Mouse (Mus musculus): Measurements from ENCODE around the gene Bbip1. TPM values are rescaled to one million over a fixed set of nuclear protein-coding genes. Genes with fewer than 3 reads are reported as not detected.
A peak's percentile ranks its signal among the peaks of the same experiment; 100 is the strongest.
"Not testable (repeated sequence)": the region's sequence is repeated elsewhere in the genome, so short reads cannot be mapped to it uniquely, and the experiment has no call there.

Gene Bbip1
- total RNA-seq, 2 experiments from 2014 or later, result 58.6 to 58.8 TPM

- DNase-seq, result no peak
Observed at GRCm38 (mm10) chr19:53925338-53925751, 19.1 kb downstream of the Bbip1 start.

DNA sequence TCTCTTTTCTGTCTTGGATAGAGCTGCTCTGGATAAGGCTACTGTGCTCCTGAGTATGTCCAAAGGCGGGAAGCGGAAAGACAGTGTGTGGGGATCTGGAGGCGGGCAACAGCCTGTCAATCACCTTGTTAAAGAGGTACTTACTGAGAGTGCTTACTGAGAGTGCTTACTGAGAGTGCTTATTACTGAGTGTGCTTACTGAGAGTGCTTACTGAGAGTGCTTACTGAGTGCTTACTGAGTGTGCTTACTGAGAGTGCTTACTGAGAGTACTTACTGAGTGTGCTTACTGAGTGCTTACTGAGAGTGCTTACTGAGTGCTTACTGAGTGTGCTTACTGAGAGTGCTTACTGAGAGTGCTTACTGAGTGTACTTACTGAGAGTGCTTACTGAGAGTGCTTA is 22.4 kb downstream of the Bbip1 start:
- DNase-seq, result not testable (repeated sequence)

DNA sequence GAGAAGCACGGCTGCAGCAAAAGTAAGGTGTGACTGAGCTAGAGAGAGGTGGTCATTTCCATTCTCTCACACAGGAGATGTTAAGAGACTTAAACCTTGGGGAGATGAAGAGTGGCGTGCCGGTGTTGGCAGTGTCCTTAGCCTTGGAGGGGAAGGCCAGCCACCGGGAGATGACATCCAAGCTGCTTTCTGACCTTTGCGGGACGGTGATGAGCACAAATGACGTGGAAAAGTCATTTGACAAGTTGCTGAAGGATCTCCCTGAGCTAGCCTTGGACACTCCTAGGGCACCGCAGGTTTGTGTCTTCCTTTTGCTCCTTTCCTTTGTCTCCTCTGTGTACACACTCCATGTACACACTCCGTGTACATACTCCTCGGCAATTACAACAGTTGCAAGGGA is 24.9 kb downstream of the Bbip1 start:
- DNase-seq, result no peak

DNA sequence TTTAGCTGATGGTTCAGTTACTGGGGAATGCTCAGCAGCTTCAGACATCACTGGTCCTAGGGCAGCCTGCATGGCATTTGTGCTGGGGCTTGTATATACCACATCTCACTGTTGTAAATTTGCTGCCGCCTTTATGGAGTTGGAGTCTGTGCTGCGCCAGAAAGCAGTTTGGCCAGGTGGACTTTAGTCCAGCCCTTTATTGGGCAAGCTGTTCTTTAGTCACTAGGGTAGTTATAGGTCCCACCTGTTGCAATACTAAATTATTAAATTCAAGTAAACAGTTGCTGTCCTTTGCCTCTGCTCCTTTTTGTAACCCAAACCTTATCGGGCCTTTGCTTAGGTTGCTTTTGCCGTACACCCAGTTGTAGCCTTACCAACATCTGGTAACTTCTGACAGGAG is 29.5 kb downstream of the Bbip1 start:
- no peak for DNase-seq

DNA sequence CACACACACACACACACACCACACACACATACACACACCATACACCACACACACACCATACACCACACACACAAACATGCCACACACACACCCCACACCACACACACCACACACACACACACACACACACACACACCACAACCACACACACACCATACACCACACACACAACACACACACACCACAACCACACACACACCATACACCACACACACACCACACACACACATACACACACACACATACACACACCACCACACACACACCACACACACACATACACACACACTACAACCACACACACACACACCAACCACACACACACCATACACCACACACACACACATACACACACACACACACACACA is 37.7 kb downstream of the Bbip1 start:
- not testable (repeated sequence) for DNase-seq

DNA sequence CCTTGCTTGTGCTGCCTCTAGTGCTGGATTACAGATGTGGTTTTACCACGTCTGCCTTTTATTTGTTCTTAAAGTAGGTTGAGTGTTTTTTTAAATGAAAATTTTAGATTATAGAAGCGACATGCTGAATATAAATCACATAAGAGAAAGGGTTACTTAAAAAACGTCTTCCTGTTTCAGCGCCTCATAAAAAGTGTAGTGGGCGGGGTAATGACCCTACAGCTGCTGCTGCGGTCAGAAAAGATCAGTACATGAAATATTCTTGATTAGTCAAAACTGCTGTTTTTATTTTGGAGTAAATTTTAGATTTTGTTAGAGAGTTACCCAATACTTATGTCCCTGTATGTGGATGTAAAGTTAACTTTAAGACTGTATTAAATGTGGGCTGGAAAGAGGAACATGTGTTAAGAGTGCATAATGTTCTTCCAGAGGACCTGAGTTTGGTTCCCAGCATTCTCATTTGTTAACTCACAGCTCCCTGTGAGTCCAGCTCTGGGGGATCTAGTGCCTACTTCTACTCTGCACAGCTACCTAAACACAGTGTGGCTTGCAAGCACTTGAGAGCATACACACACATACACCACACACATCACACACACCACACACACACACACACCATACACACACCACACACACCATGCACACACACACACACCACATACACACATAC is 38.3 kb downstream of the Bbip1 start:
- DNase-seq, result no peak

DNA sequence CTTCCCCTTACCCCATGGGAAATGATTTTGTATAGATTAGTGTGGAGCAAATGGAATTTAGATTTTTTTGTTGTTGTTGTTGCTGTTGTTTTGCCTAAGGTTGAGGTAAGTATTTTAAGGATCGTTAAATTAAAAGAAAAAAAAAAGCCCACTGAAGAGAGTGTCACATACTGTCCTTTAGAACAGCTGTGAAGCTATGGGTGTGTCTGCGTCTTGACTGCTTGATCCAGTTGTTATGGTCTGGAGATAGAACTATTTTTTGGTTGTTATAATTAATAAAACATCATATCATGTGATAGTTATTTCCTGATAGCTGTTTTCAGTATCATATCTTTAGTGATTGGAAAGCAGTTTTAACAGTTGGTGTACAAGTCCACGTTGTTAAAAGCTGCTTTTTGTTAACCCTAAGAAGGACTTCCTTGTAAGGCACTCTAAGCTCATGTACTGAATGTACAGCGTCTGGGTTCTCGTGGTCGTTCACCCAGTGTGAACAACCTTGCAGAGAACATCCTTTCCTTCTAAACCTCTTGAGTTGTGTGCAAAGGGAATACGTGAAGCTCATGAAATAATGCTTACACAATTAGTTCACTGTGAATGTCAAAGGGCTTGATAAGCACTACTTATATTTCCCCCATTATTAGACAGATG is 39.5 kb downstream of the Bbip1 start:
- no peak for DNase-seq

DNA sequence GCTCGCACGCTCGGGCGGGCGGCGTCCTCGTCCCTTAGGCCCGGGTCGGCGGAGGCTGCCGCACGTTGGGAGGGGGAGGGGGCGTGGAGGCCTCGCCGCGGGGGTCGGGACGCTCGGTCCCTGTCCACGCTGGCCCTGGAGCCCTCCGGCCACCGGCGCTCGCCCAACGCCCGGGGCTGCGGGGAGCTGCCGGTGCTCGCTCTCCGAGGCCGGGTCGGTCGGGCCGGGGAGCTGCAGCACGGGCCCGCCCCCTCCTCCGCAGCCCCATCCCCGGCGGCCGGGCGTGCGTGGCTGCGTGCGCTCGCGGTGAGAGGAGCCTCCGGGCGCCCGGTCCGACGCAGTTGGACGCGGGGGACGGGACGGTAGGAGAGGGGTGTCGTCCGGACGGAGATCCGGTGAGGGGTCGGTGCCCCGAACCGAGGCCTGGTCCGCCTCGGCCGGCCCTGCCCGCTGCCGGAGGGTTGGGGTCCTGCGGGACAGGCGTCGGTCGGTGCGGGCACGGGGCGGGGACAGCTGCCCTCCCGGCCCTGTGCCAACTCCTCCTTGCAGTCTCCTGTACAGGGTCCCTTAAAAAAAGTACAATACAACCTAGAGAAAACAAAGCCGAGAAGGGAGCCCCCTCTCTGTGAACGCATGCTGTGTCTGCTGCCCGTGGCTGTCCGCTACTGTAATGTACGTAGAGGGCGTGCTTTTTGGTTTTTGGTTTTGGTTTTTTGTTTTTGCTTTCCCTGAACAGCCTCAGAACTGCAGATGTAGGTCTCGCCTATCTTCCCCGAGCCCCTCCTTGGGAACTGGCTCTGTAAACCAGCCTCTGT is 40.7 kb downstream of the Bbip1 start:
- DNase-seq, result peak; percentile 50 to 59

GRCm38 (mm10) chr19:53902739-53903487 is 41.5 kb downstream of the Bbip1 start:
- DNase-seq, result peak; percentile 94 to 95

DNA sequence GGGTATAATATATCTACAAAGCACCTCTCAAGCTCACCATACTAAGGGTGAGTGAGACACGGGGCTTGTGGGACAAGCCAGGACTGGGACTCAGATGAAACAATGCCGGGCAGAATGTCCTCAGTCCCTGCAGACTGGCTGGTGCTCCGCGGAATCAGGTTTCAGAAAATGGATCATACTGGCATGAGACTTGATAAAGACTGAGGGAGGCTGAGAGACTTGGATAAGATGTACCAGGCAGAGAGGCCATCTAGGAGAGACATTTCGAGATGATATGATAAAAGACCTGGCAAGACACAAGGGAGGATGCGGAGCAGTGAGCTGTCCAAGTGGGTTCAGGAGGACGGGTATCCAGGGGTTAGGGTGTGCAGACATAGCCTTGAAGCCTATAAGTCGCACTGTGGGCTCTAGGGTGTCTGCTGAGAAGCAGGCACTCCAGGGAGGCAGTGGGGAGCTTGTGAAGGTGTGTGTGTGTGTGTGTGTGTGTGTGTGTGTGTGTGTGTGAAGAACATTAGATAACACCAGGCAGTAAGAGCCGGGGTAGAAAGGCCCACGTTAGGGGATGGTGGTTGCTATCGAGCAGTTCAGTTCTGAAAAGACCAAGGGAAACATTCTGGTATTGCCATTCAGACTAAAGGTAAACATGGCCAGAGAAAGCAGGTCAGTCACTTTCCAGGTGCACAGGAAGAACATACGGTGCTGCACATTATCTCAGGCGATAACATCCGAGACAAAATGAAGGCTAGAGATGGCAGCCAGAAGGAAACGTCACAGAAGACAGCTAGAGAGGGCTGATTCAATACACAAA is 42.3 kb downstream of the Bbip1 start:
- DNase-seq, result no peak

DNA sequence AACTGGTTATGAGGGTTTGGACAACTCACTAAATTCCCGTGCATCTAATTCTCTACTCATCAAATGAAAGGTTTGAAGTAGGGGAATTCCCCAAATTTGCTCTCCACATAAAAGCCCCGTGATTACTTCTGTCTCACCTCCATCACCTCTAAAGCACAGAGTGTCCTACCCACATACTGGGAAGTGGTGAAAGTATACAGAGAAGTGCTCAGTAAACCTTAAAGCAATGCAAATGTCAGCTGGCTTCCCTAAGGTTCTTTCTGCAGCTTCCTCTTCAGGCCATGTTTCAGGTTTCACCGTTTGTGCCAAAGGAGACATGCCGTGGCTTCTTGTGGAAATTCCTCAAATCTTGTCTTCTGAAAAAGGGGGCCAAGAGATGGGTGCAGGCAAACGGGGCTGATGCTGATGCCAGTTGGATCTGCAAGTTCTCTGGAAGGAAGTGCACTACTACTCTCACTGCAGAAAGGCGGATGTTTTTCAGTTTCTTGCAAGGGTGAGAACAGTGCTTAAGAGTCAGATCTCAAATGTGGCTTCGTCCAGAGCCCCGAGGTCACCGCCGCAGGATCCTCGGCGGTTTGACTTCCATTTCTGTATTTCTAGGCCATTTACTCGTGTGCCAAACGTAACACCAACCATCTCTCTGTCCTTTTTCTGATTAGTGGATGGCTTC is 44.4 kb downstream of the Bbip1 start:
- DNase-seq, result no peak

DNA sequence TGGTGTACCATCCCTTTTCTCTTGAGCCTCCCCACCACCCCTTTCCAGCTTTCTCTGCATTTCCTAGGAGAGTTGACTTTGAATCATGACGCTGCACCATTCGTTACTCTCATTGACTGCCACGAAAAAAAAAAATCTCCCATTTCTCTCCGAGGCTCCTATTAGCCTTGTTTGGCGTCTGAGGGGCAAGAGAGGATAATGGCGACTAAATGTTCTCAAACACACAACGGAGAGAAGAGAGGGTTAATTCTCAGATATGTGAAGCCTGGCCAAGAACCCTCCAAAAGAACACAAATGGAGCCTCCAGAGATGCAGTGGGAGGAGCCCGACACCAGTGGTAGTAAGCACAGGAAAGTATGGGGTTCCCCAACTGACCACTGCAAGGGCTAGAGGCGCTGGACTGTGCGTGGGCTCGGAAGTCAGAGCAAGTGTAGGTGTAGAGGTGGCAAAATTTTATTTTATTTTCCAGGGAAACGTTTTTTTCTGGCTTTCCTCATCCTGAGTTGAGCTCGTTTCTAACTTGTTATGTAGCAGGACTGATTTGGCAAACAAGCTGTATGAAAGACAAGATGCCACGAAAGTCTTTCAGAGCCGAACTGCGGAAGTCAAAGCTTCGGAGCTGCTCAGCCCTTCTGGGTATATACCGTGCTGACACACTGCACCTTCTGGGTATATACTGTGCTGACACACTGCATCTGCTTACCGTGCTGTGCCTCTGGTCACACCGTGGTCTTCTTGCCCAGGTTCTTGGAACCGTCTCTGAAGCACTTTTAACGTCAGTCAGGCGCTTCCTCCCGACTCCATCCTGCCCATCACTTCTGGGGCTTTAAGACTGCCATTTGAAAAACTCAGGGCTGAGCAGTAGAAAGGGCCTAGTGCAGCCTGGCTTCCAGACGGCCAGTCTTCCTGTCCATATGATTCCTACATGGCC is 45.2 kb downstream of the Bbip1 start:
- no peak for DNase-seq

GRCm38 (mm10) chr19:53898498-53898897 is 45.9 kb downstream of the Bbip1 start:
- DNase-seq, result no peak

- DNase-seq, result no peak
Observed at GRCm38 (mm10) chr19:53898046-53898445, 46.4 kb downstream of the Bbip1 start.

DNA sequence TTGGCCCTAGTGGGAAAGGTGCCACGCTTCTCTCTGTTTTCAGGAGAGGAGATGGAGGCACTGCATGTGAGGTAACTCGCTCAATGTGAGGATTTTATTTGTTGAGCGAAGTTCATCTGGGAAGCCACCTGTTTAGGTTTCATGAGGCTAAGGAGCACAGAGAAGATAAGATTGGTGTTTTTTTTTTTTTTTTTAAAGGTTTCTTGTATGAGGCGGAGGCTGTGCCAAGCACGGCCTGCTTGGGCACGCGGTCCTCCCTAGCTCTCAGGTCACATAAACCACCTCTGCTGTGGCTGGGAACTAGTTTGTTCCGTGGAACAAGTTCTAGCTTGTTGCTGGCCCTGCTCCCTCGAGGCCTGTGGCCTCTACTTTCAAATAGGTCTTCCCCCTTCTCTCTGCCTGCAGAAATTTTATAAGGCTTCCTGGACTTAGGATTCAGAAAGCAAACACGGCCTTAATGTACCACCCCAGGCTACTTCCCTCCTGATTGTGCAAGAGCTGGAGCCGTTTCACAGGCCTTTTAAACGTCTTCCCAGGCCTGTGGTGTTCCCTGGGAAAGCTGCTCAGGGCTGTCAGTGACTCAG is 49.8 kb downstream of the Bbip1 start:
- DNase-seq, result no peak

DNA sequence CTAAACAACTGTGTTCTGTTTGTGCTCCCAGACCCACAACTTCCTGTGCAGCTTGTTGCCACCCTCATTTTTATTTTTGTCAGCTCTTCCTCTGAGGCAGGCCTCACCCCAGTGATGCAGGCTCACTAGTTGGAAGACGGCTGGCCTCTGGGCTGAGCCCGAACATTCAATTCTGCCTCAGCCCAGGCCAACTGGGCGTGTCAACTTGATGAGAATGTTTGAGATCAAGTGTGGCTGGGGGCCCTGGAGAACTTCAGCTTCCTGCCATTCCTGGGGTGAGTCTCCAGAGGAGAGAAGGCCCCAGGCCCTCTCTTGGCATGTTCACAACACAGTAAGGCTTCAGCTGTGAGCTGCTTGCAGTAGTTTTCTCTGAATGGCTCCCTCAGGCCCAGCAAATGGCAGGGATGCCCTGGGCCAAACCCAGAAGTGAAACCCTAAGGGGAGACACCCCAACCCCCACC is 50.7 kb downstream of the Bbip1 start:
- DNase-seq, result no peak

- peak; percentile 40 to 54 for DNase-seq
Observed at GRCm38 (mm10) chr19:53892838-53893359, 51.5 kb downstream of the Bbip1 start.

DNA sequence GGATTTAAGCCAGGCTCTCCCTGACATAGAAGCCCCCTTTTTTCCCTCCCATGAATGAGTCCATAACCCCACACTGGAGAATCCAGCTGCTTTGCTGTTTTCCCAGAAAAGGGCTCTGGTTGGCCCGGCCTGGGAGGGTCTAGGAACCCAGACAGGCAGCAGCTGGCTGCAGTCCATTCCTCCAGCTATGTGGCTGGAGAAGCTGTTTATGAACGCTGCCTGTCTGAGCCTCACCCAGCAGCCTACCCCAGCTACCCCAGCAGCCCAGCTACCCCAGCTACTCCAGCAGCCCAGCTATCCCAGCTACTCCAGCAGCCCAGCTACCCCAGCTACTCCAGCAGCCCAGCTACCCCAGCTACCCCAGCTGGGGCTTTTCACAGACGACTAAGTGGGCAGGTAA is 52.4 kb downstream of the Bbip1 start, which contains the start of gene Pdcd4:
Gene Pdcd4 (plus strand): TSS at position 171 of the 400 bp plus-strand sequence.
- no peak for DNase-seq

GRCm38 (mm10) chr19:53891569-53891968 is 52.9 kb downstream of the Bbip1 start:
- no peak for DNase-seq

All from layer of hippocampus, postnatal 36 days (tissue).